Mouse (Mus musculus) right cerebral cortex, postnatal 36 days (tissue): ENCODE data around the gene Cacng2.
A peak's percentile ranks its signal among the peaks of the same experiment; 100 is the strongest.

Source experiments
- DNase-seq, 2 experiments: peaks; one replicate each; pipeline ENCODE4 v3.0.0; 2022; ENCODE audit warnings: low spot score in 2 of 2, mixed read lengths in 1 of 2

Gene Cacng2

GRCm38 (mm10) chr15:77955440-77956403 lies 164.1 kb downstream of the Cacng2 start:
- DNase-seq: peak in 1 of 2 experiments; percentile 26

GRCm38 (mm10) chr15:77954362-77954761 lies 165.5 kb downstream of the Cacng2 start:
- no peak for DNase-seq

GRCm38 (mm10) chr15:77952921-77953320 lies 166.9 kb downstream of the Cacng2 start:
- no peak for DNase-seq

- no peak for DNase-seq
Measured at GRCm38 (mm10) chr15:77949061-77949460, 170.8 kb downstream of the Cacng2 start.

GRCm38 (mm10) chr15:77945711-77946110 lies 174.1 kb downstream of the Cacng2 start:
- peak in 1 of 2 experiments; percentile 28 for DNase-seq
